Mouse (Mus musculus): Measurements from ENCODE around the gene Usp53. TPM values are rescaled to one million over a fixed set of nuclear protein-coding genes. Genes with fewer than 3 reads are reported as not detected.

The Usp53 gene
- total and polyA plus RNA-seq, 3 experiments: 0.03 to 0.08 TPM; not detected in 1

- no peak overlapping the region for H3K4me2 ChIP-seq (ENCODE audit: insufficient read depth, low read depth, poor library complexity, severe bottlenecking)
- H3K27ac ChIP-seq (ENCODE audit: insufficient read depth, low read depth): no peak overlapping the region
- H3K4me1 ChIP-seq (ENCODE audit: control insufficient read depth in 1 of 2, insufficient read depth in 2 of 2): peaks cover 0 to 17% of the 10 kb centered on the region in 2 experiments; a peak in 2 of 4 replicates
- in situ Hi-C loops (cut with MboI; ENCODE audit: low pct_ligation_motif_present, low pct_unique_long_range_greater_than_20kb, low sequenced_read_pairs): loop anchor here (25.0 kb wide), 2 partner anchors 278 to 628 kb away; partner anchors contain the start of gene Bcar3
- H3K79me2 ChIP-seq (replicated peaks; ENCODE audit: control insufficient read depth, extremely low read depth, insufficient read depth, poor library complexity, severe bottlenecking): no peaks in the 10 kb centered on the region
- H3K4me3 ChIP-seq (replicated peaks in 1 of 3; ENCODE audit: low read depth in 2 of 3, low read length in 2 of 3, poor library complexity in 1 of 3): no peak overlapping the region
- no peaks in the 10 kb centered on the region for H3K9me3 ChIP-seq (replicated peaks; ENCODE audit: low read length)
- H3K27me3 ChIP-seq (replicated peaks): no peaks in the 10 kb centered on the region
- no peak overlapping the region for H3K9ac ChIP-seq (ENCODE audit: insufficient read depth, low read depth)
- dilution Hi-C loops (cut with MboI; ENCODE audit: extremely low pct_ligation_motif_present, extremely low pct_unique_long_range_greater_than_20kb, low sequenced_read_pairs): no loop called here
- no peaks in the 10 kb centered on the region for H3K36me3 ChIP-seq (replicated peaks in 1 of 2; ENCODE audit: control insufficient read depth in 1 of 2, insufficient read depth in 1 of 2, low read length in 1 of 2)
- DNase-seq (ENCODE audit: extremely low read depth): no peak
- TF ChIP-seq HCFC1 (IDR thresholded peaks at IDR 0.05; ENCODE audit: low read depth, low read length) (no peak), NELFE (IDR thresholded peaks at IDR 0.05; ENCODE audit: low read depth, low read length) (no peak), EP300 (IDR thresholded peaks at IDR 0.05; ENCODE audit: low read length) (no peak), NRF1 (IDR thresholded peaks at IDR 0.05; ENCODE audit: low read depth, low read length) (no peak)
These were observed 68.8 kb downstream of the Usp53 start for GRCm38 (mm10) chr3:122915493-122915892.

GRCm38 (mm10) chr3:122907841-122908240, 76.5 kb downstream of the Usp53 start:
- peaks cover 0 to 5% of the 10 kb centered on the region in 2 experiments; a peak in 1 of 4 replicates for H3K4me1 ChIP-seq (ENCODE audit: control insufficient read depth in 1 of 2, insufficient read depth in 2 of 2)
- TF ChIP-seq KAT2A (IDR thresholded peaks at IDR 0.05; ENCODE audit: insufficient replicate concordance, low read length) (no peak), USF2 (conservative IDR thresholded peaks at IDR 0.05; ENCODE audit: low read depth, low read length) (no peak), SMC3 (IDR thresholded peaks at IDR 0.05; ENCODE audit: low read depth, low read length) (no peak), HCFC1 (IDR thresholded peaks at IDR 0.05; ENCODE audit: low read depth, low read length) (no peak), JUN (IDR thresholded peaks at IDR 0.05; ENCODE audit: insufficient read depth, low read depth, low read length) (no peak)
- no peaks in the 10 kb centered on the region for H3K27me3 ChIP-seq (replicated peaks)
- no peak overlapping the region for H3K4me3 ChIP-seq (replicated peaks in 1 of 3; ENCODE audit: low read depth in 2 of 3, low read length in 2 of 3, poor library complexity in 1 of 3)
- no peak overlapping the region for H3K4me2 ChIP-seq (ENCODE audit: insufficient read depth, low read depth, poor library complexity, severe bottlenecking)
- no peaks in the 10 kb centered on the region for H3K36me3 ChIP-seq (replicated peaks in 1 of 2; ENCODE audit: control insufficient read depth in 1 of 2, insufficient read depth in 1 of 2, low read length in 1 of 2)
- H3K9me3 ChIP-seq (replicated peaks; ENCODE audit: low read length): no peaks in the 10 kb centered on the region
- no peak for DNase-seq (ENCODE audit: extremely low read depth)
- no peak overlapping the region for H3K9ac ChIP-seq (ENCODE audit: insufficient read depth, low read depth)
- in situ Hi-C loops (cut with MboI; ENCODE audit: low pct_ligation_motif_present, low pct_unique_long_range_greater_than_20kb, low sequenced_read_pairs): loop anchor here (25.0 kb wide), 2 partner anchors 271 to 621 kb away; partner anchors contain the start of gene Bcar3
- H3K79me2 ChIP-seq (replicated peaks; ENCODE audit: control insufficient read depth, extremely low read depth, insufficient read depth, poor library complexity, severe bottlenecking): no peaks in the 10 kb centered on the region
- H3K27ac ChIP-seq (ENCODE audit: insufficient read depth, low read depth): no peak overlapping the region
- dilution Hi-C loops (cut with MboI; ENCODE audit: extremely low pct_ligation_motif_present, extremely low pct_unique_long_range_greater_than_20kb, low sequenced_read_pairs): no loop called here

GRCm38 (mm10) chr3:122903746-122904433, 80.4 kb downstream of the Usp53 start:
- Histone ChIP-seq H3K9me3 (replicated peaks; ENCODE audit: low read length) (no peaks in the 10 kb centered on the region), H3K4me1 (ENCODE audit: control insufficient read depth in 1 of 2, insufficient read depth in 2 of 2) (peaks cover 0 to 5% of the 10 kb centered on the region in 2 experiments; a peak in 1 of 4 replicates), H3K4me2 (ENCODE audit: insufficient read depth, low read depth, poor library complexity, severe bottlenecking) (no peak overlapping the region), H3K9ac (ENCODE audit: insufficient read depth, low read depth) (no peak overlapping the region), H3K79me2 (replicated peaks; ENCODE audit: control insufficient read depth, extremely low read depth, insufficient read depth, poor library complexity, severe bottlenecking) (no peaks in the 10 kb centered on the region), H3K27me3 (replicated peaks) (no peaks in the 10 kb centered on the region), H3K27ac (ENCODE audit: insufficient read depth, low read depth) (no peak overlapping the region), H3K36me3 (replicated peaks in 1 of 2; ENCODE audit: control insufficient read depth in 1 of 2, insufficient read depth in 1 of 2, low read length in 1 of 2) (no peaks in the 10 kb centered on the region), H3K4me3 (replicated peaks in 1 of 3; ENCODE audit: low read depth in 2 of 3, low read length in 2 of 3, poor library complexity in 1 of 3) (no peak overlapping the region)
- TF ChIP-seq GABPA (IDR thresholded peaks at IDR 0.05; ENCODE audit: insufficient replicate concordance, low read depth, low read length) (no peak), MAZ (IDR thresholded peaks at IDR 0.05; ENCODE audit: low read depth, low read length) (0 out of 2 replicates have a peak, but pooled peaks have one; percentile 23), ZC3H11A (IDR thresholded peaks at IDR 0.05; ENCODE audit: low read depth, low read length) (peak; percentile 24), SMC3 (IDR thresholded peaks at IDR 0.05; ENCODE audit: low read depth, low read length) (peak; percentile 79), POLR2A (IDR thresholded peaks at IDR 0.05; ENCODE audit: low read depth, low read length) (no peak), NELFE (IDR thresholded peaks at IDR 0.05; ENCODE audit: low read depth, low read length) (0 out of 2 replicates have a peak, but pooled peaks have one; percentile 27), CTCF (conservative IDR thresholded peaks at IDR 0.05 in 1 of 2, IDR thresholded peaks at IDR 0.05 in 1 of 2; ENCODE audit: low read depth in 2 of 2, low read length in 2 of 2) (peak; percentile 76 to 88), RAD21 (IDR thresholded peaks at IDR 0.05; ENCODE audit: low read depth, low read length) (peak; percentile 92)
- in situ Hi-C loops (cut with MboI; ENCODE audit: low pct_ligation_motif_present, low pct_unique_long_range_greater_than_20kb, low sequenced_read_pairs): loop anchor here (25.0 kb wide), 2 partner anchors 267 to 617 kb away; partner anchors contain the start of gene Bcar3
- dilution Hi-C loops (cut with MboI; ENCODE audit: extremely low pct_ligation_motif_present, extremely low pct_unique_long_range_greater_than_20kb, low sequenced_read_pairs): no loop called here
- DNase-seq (ENCODE audit: extremely low read depth): peak; percentile 64
